Mouse (Mus musculus) kidney, adult 2 months (tissue): Measurements from ENCODE around the gene Tas2r108.

ENCODE experiments used
- CTCF ChIP-seq: fragments of 200-500 bp; conservative IDR thresholded peaks from 2 replicates; pipeline ENCODE4 v1.5.1; 2011; ENCODE audit warnings: low read depth, mild to moderate bottlenecking, control low read depth, low read length, moderate library complexity, mixed read lengths; ENCODE audit not compliant: insufficient read depth, insufficient read length
- POLR2A ChIP-seq: fragments of 200-500 bp; IDR thresholded peaks from one replicate; pipeline ENCODE4 v1.6.1; 2011; ENCODE audit warnings: low read depth, low read length, control low read depth

DNA sequence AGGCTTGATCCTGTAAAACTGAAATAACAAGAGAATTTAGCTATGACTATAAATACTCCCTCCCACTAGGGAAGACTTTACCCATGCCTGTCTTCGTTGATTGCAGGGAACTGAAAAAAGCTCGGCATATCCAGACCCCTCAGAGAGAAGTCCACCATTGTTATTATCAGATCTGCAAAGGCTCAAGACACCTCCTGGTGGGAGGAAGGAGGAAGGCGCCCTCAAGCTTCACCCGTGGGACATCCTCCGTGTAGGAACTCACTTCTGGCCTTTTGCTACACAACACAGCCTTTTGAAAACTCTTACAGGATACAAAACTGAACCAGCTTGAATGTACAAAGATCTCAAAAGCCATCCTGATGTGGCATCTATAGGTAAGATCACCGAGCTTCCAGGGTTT lies 27.6 kb upstream of the Tas2r108 start:
- no peak for TF ChIP-seq CTCF
- no peak for TF ChIP-seq POLR2A
